Mouse (Mus musculus): ENCODE measurements around the gene Map3k1.

DNA sequence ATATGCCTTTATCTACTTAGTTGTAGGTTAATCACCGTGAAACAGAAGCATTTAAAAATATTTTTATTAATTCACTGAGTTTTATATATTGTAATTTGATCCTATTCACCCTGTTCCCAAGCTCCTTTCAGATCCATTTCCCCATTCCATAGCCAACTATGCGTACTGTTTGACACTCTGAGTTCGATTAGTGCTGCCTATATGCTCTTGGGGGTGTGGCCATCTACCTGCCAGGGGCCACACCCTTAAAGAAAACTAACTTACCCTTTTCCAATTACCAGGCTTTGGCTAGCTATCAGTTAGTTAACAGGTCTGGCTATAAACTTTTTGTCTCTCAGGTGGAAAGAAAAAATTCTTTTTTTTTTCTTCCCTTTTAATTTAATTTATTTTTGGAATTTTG is 35.5 kb upstream of the Map3k1 start:
- TF ChIP-seq CTCF (IDR thresholded peaks at IDR 0.05; ENCODE audit: low read depth) (no peak), EP300 (optimal IDR thresholded peaks at IDR 0.05) (no peak)

Measured in stomach, postnatal 0 days (tissue).